Mouse (Mus musculus): Measurements from ENCODE around the gene Zc3h10. TPM values are rescaled to one million over a fixed set of nuclear protein-coding genes. Genes with fewer than 3 reads are reported as not detected.
A peak's percentile ranks its signal among the peaks of the same experiment; 100 is the strongest.
"Not testable (repeated sequence)": the region's sequence is repeated elsewhere in the genome, so short reads cannot be mapped to it uniquely, and the experiment has no call there.

Zc3h10 gene
- polyA plus RNA-seq, 1 experiment from 2014 or later = 16.2 TPM

- Histone ChIP-seq H3K27ac (replicated peaks) (peak overlapping the region; percentile 98), H3K4me1 (peaks cover 20% of the 10 kb centered on the region), H3K4me2 (peak overlapping the region; percentile 85), H3K36me3 (peaks cover 10% of the 10 kb centered on the region)
- H3K9ac ChIP-seq (replicated peaks); H3K27me3 ChIP-seq (replicated peaks); ATAC-seq (ENCODE audit: low FRiP score); H3K4me3 ChIP-seq (replicated peaks); H3K9me3 ChIP-seq (replicated peaks): not testable (repeated sequence)
- 66% methylated on average over 6 of the region's 6 CpGs for WGBS
These were observed 2.1 kb upstream of the Zc3h10 start for GRCm38 (mm10) chr10:128549682-128550057.

- H3K36me3 ChIP-seq = peaks cover 16% of the 10 kb centered on the region
- H3K4me1 ChIP-seq = peaks cover 23% of the 10 kb centered on the region
- under 1% methylated on average over 31 of the region's 31 CpGs for WGBS
- peak; percentile 91 for ATAC-seq (ENCODE audit: low FRiP score)
- peak within 1 kb of the TSS; percentile 78 for H3K9ac ChIP-seq (replicated peaks)
- H3K27me3 ChIP-seq (replicated peaks) = no peaks in the 10 kb centered on the region
- peak within 1 kb of the TSS; percentile 85 for H3K4me2 ChIP-seq
- peak within 1 kb of the TSS; percentile 98 for H3K27ac ChIP-seq (replicated peaks)
- H3K4me3 ChIP-seq (replicated peaks) = peak within 1 kb of the TSS; percentile 71
- H3K9me3 ChIP-seq (replicated peaks) = no peaks in the 10 kb centered on the region
These were observed 1.5 kb upstream of the Zc3h10 start, which contains the start of gene Rpl41 for GRCm38 (mm10) chr10:128548947-128549681. TSS of gene Rpl41 (minus strand) at chr10:128549305.

- H3K4me3 ChIP-seq (replicated peaks) = peak overlapping the region; percentile 71
- H3K27ac ChIP-seq (replicated peaks) = peak overlapping the region; percentile 98
- H3K36me3 ChIP-seq = peaks cover 25% of the 10 kb centered on the region
- H3K4me1 ChIP-seq = peaks cover 32% of the 10 kb centered on the region
- WGBS = 0% methylated on average over 30 of the region's 30 CpGs
- H3K4me2 ChIP-seq = peak overlapping the region; percentile 85
- not testable (repeated sequence) for H3K27me3 ChIP-seq (replicated peaks); H3K9me3 ChIP-seq (replicated peaks)
- peak overlapping the region; percentile 78 for H3K9ac ChIP-seq (replicated peaks)
- 0 out of 2 replicates have a peak, but pooled peaks have one; percentile 3 for ATAC-seq (ENCODE audit: low FRiP score)
These were observed 647 bp upstream of the Zc3h10 start for GRCm38 (mm10) chr10:128548051-128548791.

GRCm38 (mm10) chr10:128546787-128547186 is 787 bp downstream of the Zc3h10 start:
- H3K4me3 ChIP-seq (replicated peaks) = peak overlapping the region; percentile 71
- no peaks in the 10 kb centered on the region for H3K27me3 ChIP-seq (replicated peaks)
- H3K36me3 ChIP-seq = peaks cover 37% of the 10 kb centered on the region
- no peak for ATAC-seq (ENCODE audit: low FRiP score)
- H3K27ac ChIP-seq (replicated peaks) = peak overlapping the region; percentile 98
- H3K4me1 ChIP-seq = peaks cover 34% of the 10 kb centered on the region
- H3K9ac ChIP-seq (replicated peaks) = peak overlapping the region; percentile 72
- WGBS = 31% methylated on average over 7 of the region's 7 CpGs
- H3K4me2 ChIP-seq = peak overlapping the region; percentile 85
- no peaks in the 10 kb centered on the region for H3K9me3 ChIP-seq (replicated peaks)

GRCm38 (mm10) chr10:128546361-128546760 is 1.2 kb downstream of the Zc3h10 start:
- H3K9me3 ChIP-seq (replicated peaks) = no peaks in the 10 kb centered on the region
- H3K4me1 ChIP-seq = peaks cover 34% of the 10 kb centered on the region
- H3K4me3 ChIP-seq (replicated peaks) = peak overlapping the region; percentile 71
- H3K4me2 ChIP-seq = peak overlapping the region; percentile 85
- peak overlapping the region; percentile 98 for H3K27ac ChIP-seq (replicated peaks)
- H3K27me3 ChIP-seq (replicated peaks) = no peaks in the 10 kb centered on the region
- peaks cover 37% of the 10 kb centered on the region for H3K36me3 ChIP-seq
- no peak for ATAC-seq (ENCODE audit: low FRiP score)
- 13% methylated on average over 4 of the region's 4 CpGs for WGBS
- H3K9ac ChIP-seq (replicated peaks) = peak overlapping the region; percentile 72

- WGBS = 94% methylated on average over 3 of the region's 3 CpGs
- ATAC-seq (ENCODE audit: low FRiP score) = no peak
These were observed 2.0 kb downstream of the Zc3h10 start for GRCm38 (mm10) chr10:128545570-128545898.

GRCm38 (mm10) chr10:128544674-128545569 is 2.7 kb downstream of the Zc3h10 start:
- no peak overlapping the region for H3K4me2 ChIP-seq
- peaks cover 34% of the 10 kb centered on the region for H3K4me1 ChIP-seq
- no peak overlapping the region for H3K9ac ChIP-seq (replicated peaks)
- 95% methylated on average over 37 of the region's 37 CpGs for WGBS
- no peak for ATAC-seq (ENCODE audit: low FRiP score)
- no peaks in the 10 kb centered on the region for H3K27me3 ChIP-seq (replicated peaks)
- no peak overlapping the region for H3K4me3 ChIP-seq (replicated peaks)
- H3K27ac ChIP-seq (replicated peaks) = no peak overlapping the region
- no peaks in the 10 kb centered on the region for H3K9me3 ChIP-seq (replicated peaks)
- peaks cover 40% of the 10 kb centered on the region for H3K36me3 ChIP-seq

More at GRCm38 (mm10) chr10:128545570-128545898, 2.0 kb downstream of the Zc3h10 start:
- peaks cover 40% of the 10 kb centered on the region for H3K36me3 ChIP-seq
- no peak overlapping the region for H3K4me3 ChIP-seq (replicated peaks)
- no peaks in the 10 kb centered on the region for H3K9me3 ChIP-seq (replicated peaks)
- H3K9ac ChIP-seq (replicated peaks) = no peak overlapping the region
- H3K4me2 ChIP-seq = no peak overlapping the region
- peaks cover 34% of the 10 kb centered on the region for H3K4me1 ChIP-seq
- H3K27ac ChIP-seq (replicated peaks) = no peak overlapping the region
- H3K27me3 ChIP-seq (replicated peaks) = no peaks in the 10 kb centered on the region

GRCm38 (mm10) chr10:128544151-128544657 is 3.4 kb downstream of the Zc3h10 start:
- Histone ChIP-seq H3K4me2 (no peak overlapping the region), H3K36me3 (peaks cover 40% of the 10 kb centered on the region), H3K27ac (replicated peaks) (no peak overlapping the region), H3K4me1 (peaks cover 29% of the 10 kb centered on the region), H3K9me3 (replicated peaks) (no peaks in the 10 kb centered on the region), H3K4me3 (replicated peaks) (no peak overlapping the region), H3K9ac (replicated peaks) (no peak overlapping the region), H3K27me3 (replicated peaks) (no peaks in the 10 kb centered on the region)
- WGBS = 97% methylated on average over 15 of the region's 15 CpGs
- ATAC-seq (ENCODE audit: low FRiP score) = no peak

- H3K4me3 ChIP-seq (replicated peaks) = no peak overlapping the region
- H3K9me3 ChIP-seq (replicated peaks) = no peaks in the 10 kb centered on the region
- H3K27ac ChIP-seq (replicated peaks) = no peak overlapping the region
- no peak overlapping the region for H3K4me2 ChIP-seq
- no peak for ATAC-seq (ENCODE audit: low FRiP score)
- no peaks in the 10 kb centered on the region for H3K27me3 ChIP-seq (replicated peaks)
- peaks cover 29% of the 10 kb centered on the region for H3K4me1 ChIP-seq
- H3K9ac ChIP-seq (replicated peaks) = no peak overlapping the region
- H3K36me3 ChIP-seq = peaks cover 40% of the 10 kb centered on the region
- WGBS = 78% methylated on average over 2 of the region's 2 CpGs
These were observed 4.5 kb downstream of the Zc3h10 start for GRCm38 (mm10) chr10:128543100-128543499.

- no peak overlapping the region for H3K4me2 ChIP-seq
- H3K36me3 ChIP-seq = peaks cover 17% of the 10 kb centered on the region
- no peak overlapping the region for H3K4me3 ChIP-seq (replicated peaks)
- H3K9ac ChIP-seq (replicated peaks) = no peak overlapping the region
- H3K27me3 ChIP-seq (replicated peaks) = no peaks in the 10 kb centered on the region
- H3K4me1 ChIP-seq = peaks cover 8% of the 10 kb centered on the region
- no peak overlapping the region for H3K27ac ChIP-seq (replicated peaks)
- no peak for ATAC-seq (ENCODE audit: low FRiP score)
- 87% methylated on average over 1 of the region's 1 CpGs for WGBS
- H3K9me3 ChIP-seq (replicated peaks) = no peaks in the 10 kb centered on the region
These were observed 9.2 kb downstream of the Zc3h10 start for GRCm38 (mm10) chr10:128538340-128538870.

All from neural tube, embryonic 15.5 days (tissue).